Mouse (Mus musculus) layer of hippocampus, adult 9-10 months (tissue): Measurements from ENCODE around the gene Hhex.

Experiments used
- DNase-seq: peaks from one replicate; pipeline ENCODE4 v3.0.0; 2022; ENCODE audit warnings: low spot score

Hhex gene

DNA sequence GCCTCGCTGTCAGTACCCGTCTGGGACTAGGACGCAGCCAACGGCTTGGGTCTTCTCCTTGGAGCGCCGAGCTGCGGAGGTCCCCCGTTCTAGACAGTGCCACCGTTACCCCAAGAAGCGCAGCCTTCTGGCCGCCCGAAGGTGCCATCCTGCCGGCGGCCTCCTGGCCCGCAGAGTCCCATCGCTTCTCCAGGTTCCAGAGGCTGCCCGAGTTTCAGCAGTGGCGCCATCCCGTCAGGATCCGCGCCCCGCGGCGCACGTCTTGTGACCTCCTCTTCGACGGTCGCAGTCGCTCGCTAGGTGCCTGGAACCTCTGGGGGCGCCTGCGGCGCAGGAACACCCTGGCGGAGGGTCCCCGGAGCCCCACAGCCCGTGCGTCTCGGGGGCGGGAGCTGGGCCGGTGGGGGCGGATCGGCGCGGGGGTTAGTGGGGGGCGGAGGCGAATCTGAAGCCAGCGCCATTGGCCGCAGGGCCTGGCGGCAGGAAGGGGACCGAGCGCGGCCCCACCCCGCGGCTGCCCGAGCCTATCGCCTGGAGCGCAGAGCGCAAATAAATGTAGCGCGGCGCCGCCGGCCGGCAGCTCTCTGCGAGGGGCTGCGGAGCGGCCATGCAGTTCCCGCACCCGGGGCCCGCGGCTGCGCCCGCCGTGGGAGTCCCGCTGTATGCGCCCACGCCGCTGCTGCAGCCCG is at the start of gene Hhex:
Hhex (plus strand) TSS at position 548 of the 689 bp plus-strand sequence.
- no peak for DNase-seq

DNA sequence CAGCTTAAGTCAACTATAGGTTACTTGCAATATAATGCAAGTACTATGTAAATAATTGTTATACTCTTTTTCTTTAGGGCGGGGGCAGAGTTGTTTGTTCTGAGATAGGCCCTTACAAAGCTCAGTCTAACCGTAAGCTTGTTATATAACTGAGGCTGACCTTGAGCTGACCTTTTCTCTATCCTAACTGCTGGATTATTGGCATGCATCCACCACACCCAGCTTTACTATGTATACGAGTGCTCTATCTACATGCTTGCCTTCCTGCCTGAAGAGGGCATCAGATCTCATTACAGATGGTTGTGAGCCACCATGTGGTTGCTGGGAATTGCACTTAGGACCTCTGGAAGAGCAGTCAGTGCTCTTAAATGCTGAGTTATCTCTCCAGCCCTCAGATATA is 48.5 kb upstream of the Hhex start:
- no peak for DNase-seq

DNA sequence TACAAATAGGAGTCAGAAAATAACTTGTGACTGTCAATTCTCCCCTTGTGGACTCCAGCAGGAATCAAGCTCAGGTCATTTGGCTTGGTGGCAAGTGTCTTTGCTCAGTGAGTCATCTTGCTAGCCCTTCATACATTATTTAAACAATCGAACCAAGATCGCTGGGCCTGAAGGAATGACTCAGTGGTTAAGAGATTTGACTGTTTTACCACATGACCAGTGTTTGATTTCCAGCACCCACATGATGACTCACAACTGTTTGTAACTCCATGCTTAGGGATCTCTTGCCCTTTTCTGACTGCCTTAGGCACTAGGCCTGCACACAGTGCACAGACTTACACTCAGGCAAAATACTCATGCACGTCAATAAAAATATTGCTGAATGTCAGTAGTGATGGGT is 42.7 kb upstream of the Hhex start:
- no peak for DNase-seq

- no peak for DNase-seq
Observed at GRCm38 (mm10) chr19:37396279-37396678, 38.3 kb upstream of the Hhex start.

GRCm38 (mm10) chr19:37400936-37401335 is 33.7 kb upstream of the Hhex start:
- no peak for DNase-seq

- DNase-seq, result no peak
Observed at GRCm38 (mm10) chr19:37418294-37418693, 16.3 kb upstream of the Hhex start.

- DNase-seq, result no peak
Observed at GRCm38 (mm10) chr19:37419613-37420012, 15.0 kb upstream of the Hhex start.

DNA sequence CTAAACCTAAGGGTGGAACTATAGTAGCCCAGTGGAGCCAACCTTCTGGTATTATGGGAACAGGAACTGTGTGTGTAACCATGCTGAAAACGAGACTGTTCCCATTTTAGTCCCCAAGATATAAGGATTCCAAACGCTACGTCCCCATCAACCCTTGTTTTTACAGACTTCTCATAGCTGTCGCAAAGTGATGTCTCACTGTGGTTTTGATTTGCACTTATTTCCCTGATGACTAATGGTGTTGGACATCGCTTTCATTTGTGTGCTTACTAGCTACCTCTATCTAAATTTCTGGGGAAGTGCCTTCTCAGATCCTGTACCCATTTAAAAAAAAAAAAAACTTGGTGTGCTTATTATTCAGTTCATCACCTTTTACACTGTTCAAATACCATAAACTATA is 6.0 kb upstream of the Hhex start:
- no peak for DNase-seq

- DNase-seq, result no peak
Observed at GRCm38 (mm10) chr19:37431139-37431756, 3.4 kb upstream of the Hhex start.

GRCm38 (mm10) chr19:37432868-37433570 is 1.6 kb upstream of the Hhex start:
- no peak for DNase-seq

DNA sequence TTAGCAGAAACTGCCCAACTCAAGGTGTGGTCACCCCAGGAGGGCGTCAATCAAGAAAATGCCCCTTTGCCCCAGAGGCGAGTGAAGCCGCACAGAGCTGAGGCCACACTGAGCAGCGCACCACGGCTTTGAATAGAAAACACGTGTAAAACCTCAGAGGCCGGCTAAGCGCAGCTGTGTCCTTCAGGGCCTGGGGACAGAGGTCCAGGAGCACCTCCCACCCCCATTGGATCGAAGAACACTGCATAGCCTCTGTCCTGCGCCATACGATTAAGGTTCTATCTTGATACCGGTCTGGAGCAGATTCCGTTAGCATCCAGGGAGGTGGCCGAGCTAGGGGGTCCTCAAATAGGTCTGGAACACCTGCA is 731 bp upstream of the Hhex start:
- DNase-seq, result no peak

DNA sequence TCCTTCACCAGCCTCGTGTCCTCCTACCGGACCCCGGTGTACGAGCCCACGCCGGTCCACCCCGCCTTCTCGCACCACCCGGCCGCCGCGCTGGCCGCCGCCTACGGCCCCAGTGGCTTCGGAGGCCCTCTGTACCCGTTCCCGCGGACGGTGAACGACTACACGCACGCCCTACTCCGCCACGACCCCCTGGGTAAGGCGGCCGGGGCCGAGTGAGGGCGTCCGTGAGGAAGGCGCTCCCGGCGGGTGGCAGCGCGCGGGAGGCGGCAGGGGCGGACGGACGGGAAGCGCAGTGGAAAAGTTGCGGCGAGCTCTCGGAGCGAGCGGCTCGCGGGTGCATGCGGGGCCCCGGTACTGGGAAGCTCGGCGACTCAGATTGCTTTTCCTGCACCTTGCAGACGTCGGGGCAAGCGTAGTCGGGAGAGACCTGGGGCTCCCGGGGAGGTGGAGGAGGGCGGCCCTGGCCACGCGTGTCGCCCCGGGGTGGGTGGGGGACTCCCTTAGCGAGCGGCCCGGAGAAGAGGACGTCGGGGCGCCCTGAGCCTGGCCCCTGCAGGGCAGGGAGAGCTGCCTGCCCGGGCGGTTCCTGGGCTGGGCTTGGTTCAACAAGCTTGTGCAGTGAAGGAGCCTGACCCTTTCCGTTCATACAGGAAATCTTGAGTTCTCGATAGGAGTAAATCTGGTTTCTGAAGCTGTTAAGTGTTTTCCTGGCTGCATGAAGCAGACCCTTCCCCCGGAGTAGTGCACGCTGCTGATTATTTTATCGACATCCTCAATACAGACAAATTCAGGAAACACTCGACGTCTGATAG is 637 bp downstream of the Hhex start:
- no peak for DNase-seq

DNA sequence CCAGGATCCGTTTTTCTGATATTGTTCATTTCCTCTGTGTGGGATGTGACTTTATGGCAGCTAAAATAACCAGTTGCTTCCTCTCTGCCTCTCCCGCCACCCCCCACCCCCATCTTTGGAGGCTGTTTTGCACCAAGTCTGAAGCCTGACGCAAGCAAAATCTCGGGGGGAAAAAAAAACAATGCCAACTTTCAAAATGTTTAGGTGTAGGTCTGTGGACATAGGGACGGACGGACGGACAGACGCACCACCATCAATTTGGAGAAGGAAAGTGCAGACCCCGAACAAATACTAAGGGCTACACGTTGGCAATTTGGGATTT is 1.2 kb downstream of the Hhex start:
- no peak for DNase-seq

DNA sequence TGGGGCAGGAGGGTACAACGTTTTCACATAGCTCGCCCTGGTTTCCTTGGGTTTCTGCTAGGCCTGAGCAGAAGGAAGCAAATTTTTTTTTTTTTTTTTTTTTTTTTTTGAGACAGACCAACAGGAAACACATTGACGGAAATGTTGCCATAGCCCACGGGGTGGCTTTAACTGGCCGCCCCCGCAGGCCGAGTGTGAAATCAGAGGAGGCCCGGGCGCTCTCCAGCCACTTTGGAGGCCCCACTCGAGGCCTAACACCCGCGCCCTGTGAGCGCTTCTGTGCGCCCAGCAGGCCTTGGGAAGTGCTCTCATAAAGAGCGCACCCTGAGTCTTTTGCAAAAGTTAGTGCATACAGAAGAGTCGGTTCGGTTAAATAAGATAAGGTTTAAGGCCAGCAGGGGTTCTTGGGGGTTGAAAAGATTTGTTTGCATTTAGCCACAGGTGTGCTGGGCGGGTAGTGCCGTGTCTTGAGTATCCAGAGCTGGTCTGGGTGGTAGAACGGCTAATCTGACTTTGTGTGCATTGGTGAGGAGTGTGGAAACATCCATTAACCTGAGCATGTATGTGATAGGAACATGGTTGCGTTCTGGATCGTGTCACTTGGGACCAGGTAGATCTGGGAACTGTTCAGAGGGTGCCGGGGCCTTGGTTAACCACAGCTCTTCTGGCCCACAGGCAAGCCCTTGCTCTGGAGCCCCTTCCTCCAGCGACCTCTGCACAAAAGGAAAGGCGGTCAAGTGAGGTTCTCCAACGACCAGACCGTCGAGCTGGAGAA is 2.1 kb downstream of the Hhex start:
- DNase-seq, result no peak

- no peak for DNase-seq
Observed at GRCm38 (mm10) chr19:37437289-37437606, 2.6 kb downstream of the Hhex start.

DNA sequence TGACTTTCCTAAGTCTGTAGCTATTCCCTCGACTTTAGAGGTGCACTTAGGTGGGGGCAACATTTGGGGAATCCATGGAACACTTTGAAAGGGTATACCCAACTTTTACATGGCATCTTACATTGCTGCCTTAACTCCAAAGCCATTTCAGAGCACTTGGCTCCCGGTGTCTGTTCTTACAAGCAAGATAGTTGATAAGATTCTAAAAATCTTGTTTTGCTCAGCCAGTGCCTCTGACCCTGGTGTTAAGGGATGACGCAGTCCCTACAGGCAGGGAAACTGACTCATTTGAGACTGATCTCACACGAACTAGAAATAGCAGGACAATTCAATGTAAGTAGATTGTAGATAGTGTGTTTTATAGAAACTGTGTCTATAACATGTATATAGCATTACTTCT is 5.6 kb downstream of the Hhex start:
- no peak for DNase-seq

DNA sequence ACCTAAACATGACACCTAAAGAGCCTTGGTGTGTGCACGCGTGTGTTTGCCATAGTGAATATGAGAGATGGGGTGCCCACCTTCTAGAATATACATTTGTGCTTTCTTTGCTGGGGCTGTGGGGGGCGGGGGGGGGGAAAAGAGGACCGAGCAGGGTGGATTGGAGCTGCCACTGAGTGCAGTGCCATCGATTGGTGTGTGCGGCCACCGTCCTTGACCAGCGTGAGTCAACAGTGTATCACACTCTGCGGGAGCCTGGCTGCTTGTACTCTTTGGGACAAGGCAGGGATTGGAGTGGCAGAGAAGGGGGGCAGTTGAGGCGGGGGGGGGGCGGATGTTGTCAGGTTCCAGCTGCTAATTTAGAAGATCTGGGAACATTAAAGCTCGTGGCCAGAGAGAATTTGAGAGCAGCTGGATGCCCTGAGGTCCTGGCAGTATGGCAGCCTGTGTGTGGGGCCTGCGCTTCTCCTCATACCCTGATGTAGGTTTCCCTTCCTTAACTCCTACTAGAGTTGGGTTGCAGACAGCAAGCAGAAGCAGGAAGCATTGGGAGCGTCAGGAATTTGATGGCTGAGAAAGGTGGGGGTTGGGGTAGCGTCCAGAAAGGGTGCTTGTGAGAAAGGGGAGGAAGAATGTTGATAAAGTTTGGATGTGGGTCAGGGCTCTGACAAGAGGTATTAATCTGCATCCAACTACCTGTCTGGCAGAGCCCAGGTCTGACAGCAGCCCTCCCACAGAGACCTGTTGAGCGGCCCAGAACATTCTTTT is 6.3 kb downstream of the Hhex start:
- no peak for DNase-seq

- no peak for DNase-seq
Observed at GRCm38 (mm10) chr19:37442524-37443286, 8.1 kb downstream of the Hhex start.

- no peak for DNase-seq
Observed at GRCm38 (mm10) chr19:37443631-37444140, 9.1 kb downstream of the Hhex start.

DNA sequence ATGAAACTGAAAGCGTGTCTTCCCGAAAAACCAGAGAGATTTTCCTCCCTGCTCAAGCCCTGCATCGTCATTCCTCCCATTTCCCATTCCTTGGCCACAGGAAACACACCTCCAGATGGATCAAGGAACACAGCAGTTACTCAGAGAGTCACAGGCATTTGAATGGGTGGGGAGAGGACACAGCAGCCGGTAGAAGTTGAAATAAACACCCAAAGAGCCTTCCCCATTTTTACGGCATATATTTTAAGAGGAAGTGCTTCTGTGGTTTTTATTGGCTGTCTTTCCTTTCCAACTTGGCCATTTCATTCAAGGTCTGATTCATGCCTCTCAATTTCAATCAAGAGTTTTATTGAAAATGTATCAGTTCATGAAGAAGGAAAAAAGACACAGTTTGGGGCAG is 13.6 kb downstream of the Hhex start:
- no peak for DNase-seq
